Mouse (Mus musculus): Measurements from ENCODE around the gene Arap2. TPM values are rescaled to one million over a fixed set of nuclear protein-coding genes. Genes with fewer than 3 reads are reported as not detected.

Gene Arap2
- total and polyA plus RNA-seq, 2 experiments from 2014 or later = 2.1 to 2.2 TPM

DNA sequence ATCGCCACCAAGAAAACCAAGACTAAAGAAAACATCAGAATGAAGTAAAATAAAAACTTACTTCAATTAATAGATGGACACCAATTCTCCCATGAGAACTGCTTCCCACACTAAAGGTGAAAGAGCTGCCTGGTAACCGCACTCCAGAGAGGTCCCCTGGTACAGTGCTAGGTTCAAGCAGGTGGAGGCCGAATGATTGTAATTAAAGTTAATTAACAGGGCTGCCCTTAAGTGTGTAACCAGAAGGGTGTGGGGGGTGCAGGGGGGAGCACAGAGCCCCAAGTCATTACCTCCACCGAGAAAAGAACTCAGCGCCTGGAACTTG lies 538 bp downstream of the Arap2 start:
- Histone ChIP-seq H3K27ac (ENCODE audit: low read depth) (peak overlapping the region; percentile 51; the same call in 1 of the 2 replicates), H3K4me1 (ENCODE audit: control insufficient read depth, insufficient read depth) (peaks cover 20% of the 10 kb centered on the region), H3K36me3 (replicated peaks; ENCODE audit: control insufficient read depth, insufficient read depth, low read length) (no peaks in the 10 kb centered on the region), H3K4me2 (ENCODE audit: low read depth, low read length) (peak overlapping the region; percentile 95), H3K4me3 (ENCODE audit: low read depth, low read length) (peak overlapping the region; percentile 76), H3K9ac (replicated peaks; ENCODE audit: low read depth, low read length) (peak overlapping the region; percentile 71), H3K27me3 (ENCODE audit: control insufficient read depth, insufficient read depth, low read length) (no peaks in the 10 kb centered on the region), H3K9me3 (replicated peaks; ENCODE audit: control insufficient read depth, low read length) (no peaks in the 10 kb centered on the region)
- DNase-seq (ENCODE audit: low spot score) = no peak
- TF ChIP-seq CTCF (IDR thresholded peaks at IDR 0.05; ENCODE audit: low read depth) (no peak), EP300 (IDR thresholded peaks at IDR 0.05; ENCODE audit: low read depth) (no peak)
- 20% methylated on average over 5 of the region's 5 CpGs for WGBS
- 0 out of 2 replicates have a peak, but pooled peaks have one; percentile 5 for ATAC-seq (ENCODE audit: insufficient read depth, low read depth)

DNA sequence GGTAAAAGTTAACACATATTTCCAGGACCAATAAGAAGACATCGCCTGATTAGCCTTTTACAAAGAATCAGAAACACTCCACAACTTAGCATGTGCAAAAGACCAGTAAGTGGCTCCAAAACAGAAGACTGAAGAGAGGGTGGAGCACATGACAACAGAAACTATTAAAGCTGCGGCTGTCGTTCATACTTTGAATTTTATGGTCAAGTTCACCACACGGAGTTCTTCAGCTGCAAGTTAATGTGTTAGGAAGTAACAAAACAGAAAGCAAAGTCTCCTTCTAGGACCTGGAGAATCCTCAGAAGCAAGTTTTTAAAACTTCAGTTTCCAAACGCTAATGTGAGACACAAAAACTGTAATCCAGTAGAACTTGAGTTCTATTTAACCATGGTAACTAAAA lies 1.8 kb downstream of the Arap2 start:
- ATAC-seq (ENCODE audit: insufficient read depth, low read depth) = no peak
- H3K4me2 ChIP-seq (ENCODE audit: low read depth, low read length) = peak overlapping the region; percentile 95; the same call in 1 of the 2 replicates
- no peaks in the 10 kb centered on the region for H3K36me3 ChIP-seq (replicated peaks; ENCODE audit: control insufficient read depth, insufficient read depth, low read length)
- H3K27ac ChIP-seq (ENCODE audit: low read depth) = no peak overlapping the region
- DNase-seq (ENCODE audit: low spot score) = no peak
- H3K9me3 ChIP-seq (replicated peaks; ENCODE audit: control insufficient read depth, low read length) = no peaks in the 10 kb centered on the region
- no peak overlapping the region for H3K4me3 ChIP-seq (ENCODE audit: low read depth, low read length)
- TF ChIP-seq CTCF (IDR thresholded peaks at IDR 0.05; ENCODE audit: low read depth) = no peak
- TF ChIP-seq EP300 (IDR thresholded peaks at IDR 0.05; ENCODE audit: low read depth) = no peak
- 68% methylated on average over 5 of the region's 5 CpGs for WGBS
- H3K27me3 ChIP-seq (ENCODE audit: control insufficient read depth, insufficient read depth, low read length) = no peaks in the 10 kb centered on the region
- no peak overlapping the region for H3K9ac ChIP-seq (replicated peaks; ENCODE audit: low read depth, low read length)
- H3K4me1 ChIP-seq (ENCODE audit: control insufficient read depth, insufficient read depth) = peaks cover 20% of the 10 kb centered on the region

DNA sequence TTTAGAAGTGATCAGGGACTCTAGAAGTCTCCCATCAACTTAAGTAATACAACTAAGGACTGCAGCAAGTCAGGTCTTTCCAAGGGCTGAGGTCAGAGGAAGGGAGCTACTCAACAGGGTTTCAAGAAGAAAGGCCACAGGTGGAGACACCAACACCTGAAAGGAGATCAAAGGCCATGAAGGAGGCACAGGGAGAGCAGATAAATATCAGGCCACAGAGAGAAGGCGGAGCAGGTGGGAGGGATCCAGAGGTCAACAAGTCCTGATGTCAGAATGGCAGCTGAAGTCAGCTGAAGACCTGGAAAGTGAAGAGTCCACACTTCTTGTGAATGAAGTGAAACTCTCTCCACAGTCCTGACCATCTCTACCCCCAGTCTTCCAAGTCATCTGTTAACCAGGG lies 2.9 kb downstream of the Arap2 start:
- 76% methylated on average over 1 of the region's 1 CpGs for WGBS
- DNase-seq (ENCODE audit: low spot score) (no peak), ATAC-seq (ENCODE audit: insufficient read depth, low read depth) (no peak)
- H3K4me2 ChIP-seq (ENCODE audit: low read depth, low read length) = no peak overlapping the region
- H3K27me3 ChIP-seq (ENCODE audit: control insufficient read depth, insufficient read depth, low read length) = no peaks in the 10 kb centered on the region
- peaks cover 20% of the 10 kb centered on the region for H3K4me1 ChIP-seq (ENCODE audit: control insufficient read depth, insufficient read depth)
- no peaks in the 10 kb centered on the region for H3K36me3 ChIP-seq (replicated peaks; ENCODE audit: control insufficient read depth, insufficient read depth, low read length)
- H3K4me3 ChIP-seq (ENCODE audit: low read depth, low read length) = no peak overlapping the region
- TF ChIP-seq CTCF (IDR thresholded peaks at IDR 0.05; ENCODE audit: low read depth) (no peak), EP300 (IDR thresholded peaks at IDR 0.05; ENCODE audit: low read depth) (no peak)
- H3K9me3 ChIP-seq (replicated peaks; ENCODE audit: control insufficient read depth, low read length) = no peaks in the 10 kb centered on the region
- H3K27ac ChIP-seq (ENCODE audit: low read depth) = peak overlapping the region; percentile 67
- no peak overlapping the region for H3K9ac ChIP-seq (replicated peaks; ENCODE audit: low read depth, low read length)

DNA sequence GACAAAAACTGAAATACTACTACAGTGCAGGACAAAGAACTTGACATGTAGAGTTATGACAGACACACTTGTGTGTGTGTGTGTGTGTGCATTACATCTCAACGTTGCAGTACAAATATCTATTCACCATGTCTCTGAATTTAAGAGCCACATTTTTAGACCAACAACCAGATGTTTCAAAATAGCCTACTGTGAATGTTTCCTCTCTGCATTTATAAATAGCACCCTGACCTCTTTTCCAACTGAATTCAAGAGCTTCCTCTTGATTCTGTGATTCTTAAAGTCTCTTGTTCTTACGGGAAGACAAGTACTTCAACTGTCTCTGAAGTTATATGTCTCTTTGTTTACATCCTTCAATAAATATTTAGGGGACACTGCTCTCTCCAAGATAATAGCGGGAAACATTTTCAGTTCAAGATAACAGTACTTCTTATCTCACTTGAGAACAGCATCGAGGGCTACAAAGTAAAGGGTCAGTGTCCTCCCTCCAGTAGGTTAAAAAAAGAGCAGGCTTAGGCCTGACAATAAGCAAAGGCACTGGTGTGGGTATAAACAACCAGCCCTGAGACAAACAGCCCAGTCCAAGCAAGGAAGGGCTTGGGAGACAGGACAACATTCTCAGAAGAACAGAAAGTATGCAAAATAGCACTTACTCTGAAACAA lies 3.5 kb downstream of the Arap2 start:
- Histone ChIP-seq H3K9ac (replicated peaks; ENCODE audit: low read depth, low read length) (no peak overlapping the region), H3K4me2 (ENCODE audit: low read depth, low read length) (peak overlapping the region; percentile 25), H3K27me3 (ENCODE audit: control insufficient read depth, insufficient read depth, low read length) (no peaks in the 10 kb centered on the region), H3K9me3 (replicated peaks; ENCODE audit: control insufficient read depth, low read length) (no peaks in the 10 kb centered on the region), H3K36me3 (replicated peaks; ENCODE audit: control insufficient read depth, insufficient read depth, low read length) (no peaks in the 10 kb centered on the region), H3K4me1 (ENCODE audit: control insufficient read depth, insufficient read depth) (peaks cover 20% of the 10 kb centered on the region), H3K4me3 (ENCODE audit: low read depth, low read length) (no peak overlapping the region), H3K27ac (ENCODE audit: low read depth) (peak overlapping the region; percentile 67)
- TF ChIP-seq CTCF (IDR thresholded peaks at IDR 0.05; ENCODE audit: low read depth) (no peak), EP300 (IDR thresholded peaks at IDR 0.05; ENCODE audit: low read depth) (no peak)
- ATAC-seq (ENCODE audit: insufficient read depth, low read depth) = no peak
- under 1% methylated on average over 4 of the region's 4 CpGs for WGBS
- DNase-seq (ENCODE audit: low spot score) = peak; percentile 58

DNA sequence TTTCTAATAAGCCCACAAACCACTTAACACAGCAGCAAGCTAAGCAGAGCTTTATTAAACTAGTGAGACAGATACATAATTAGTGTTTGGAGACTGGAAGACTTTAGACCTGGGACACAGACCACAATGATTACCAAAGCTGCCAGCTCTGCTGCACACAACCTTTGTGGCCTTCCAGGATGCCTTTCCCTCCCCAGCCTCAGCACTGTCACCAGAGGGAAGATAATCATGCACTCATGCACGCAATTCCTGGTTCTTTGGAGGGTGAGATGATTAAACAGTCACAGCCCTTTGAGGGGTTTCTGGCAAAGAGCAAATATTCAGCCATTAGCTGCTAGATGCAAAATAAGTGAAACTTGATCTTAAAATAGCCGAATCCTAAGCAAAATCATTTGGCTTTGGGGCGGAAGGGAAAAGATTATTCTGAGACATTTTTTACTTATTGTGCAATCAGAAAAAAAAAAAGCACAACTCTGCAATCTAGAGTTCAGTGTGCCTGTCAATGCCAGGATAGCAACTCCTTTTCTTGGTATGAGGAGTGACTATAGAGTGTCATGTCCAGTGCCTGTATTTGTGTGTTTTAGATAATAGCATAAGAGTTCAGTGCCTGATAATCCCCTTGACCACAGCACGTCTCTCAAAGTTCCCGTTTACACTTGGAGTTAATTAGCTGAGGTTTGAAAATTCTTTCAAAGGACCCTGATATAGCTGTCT lies 5.0 kb downstream of the Arap2 start:
- Histone ChIP-seq H3K9ac (replicated peaks; ENCODE audit: low read depth, low read length) (no peak overlapping the region), H3K27me3 (ENCODE audit: control insufficient read depth, insufficient read depth, low read length) (no peaks in the 10 kb centered on the region), H3K36me3 (replicated peaks; ENCODE audit: control insufficient read depth, insufficient read depth, low read length) (no peaks in the 10 kb centered on the region), H3K9me3 (replicated peaks; ENCODE audit: control insufficient read depth, low read length) (no peaks in the 10 kb centered on the region), H3K4me3 (ENCODE audit: low read depth, low read length) (no peak overlapping the region), H3K4me1 (ENCODE audit: control insufficient read depth, insufficient read depth) (peaks cover 20% of the 10 kb centered on the region), H3K4me2 (ENCODE audit: low read depth, low read length) (no peak overlapping the region), H3K27ac (ENCODE audit: low read depth) (peak overlapping the region; percentile 39)
- no peak for TF ChIP-seq EP300 (IDR thresholded peaks at IDR 0.05; ENCODE audit: low read depth)
- no peak for TF ChIP-seq CTCF (IDR thresholded peaks at IDR 0.05; ENCODE audit: low read depth)
- ATAC-seq (ENCODE audit: insufficient read depth, low read depth) (no peak), DNase-seq (ENCODE audit: low spot score) (no peak)
- WGBS = 47% methylated on average over 5 of the region's 5 CpGs
